Mouse (Mus musculus): ENCODE data around the gene Tmem131l. TPM values are rescaled to one million over a fixed set of nuclear protein-coding genes. Genes with fewer than 3 reads are reported as not detected.
A peak's percentile ranks its signal among the peaks of the same experiment; 100 is the strongest.

Gene Tmem131l
- polyA plus RNA-seq, 1 experiment from 2014 or later, result 18.4 TPM

- WGBS, result 57% methylated on average over 5 of the region's 5 CpGs
- Histone ChIP-seq H3K27me3 (replicated peaks; ENCODE audit: insufficient read depth, low read length) (no peaks in the 10 kb centered on the region), H3K4me1 (ENCODE audit: insufficient read depth, low read depth, low read length) (no peaks in the 10 kb centered on the region), H3K27ac (ENCODE audit: low read length) (no peak overlapping the region), H3K9me3 (ENCODE audit: low read length) (no peaks in the 10 kb centered on the region), H3K4me3 (ENCODE audit: low read depth, low read length) (no peak overlapping the region), H3K9ac (replicated peaks; ENCODE audit: low read depth) (no peak overlapping the region), H3K4me2 (replicated peaks; ENCODE audit: low read depth, low read length) (no peak overlapping the region), H3K36me3 (ENCODE audit: insufficient read depth, low read length) (no peaks in the 10 kb centered on the region)
- DNase-seq (ENCODE audit: low spot score) (no peak), ATAC-seq (no peak)
- no peak for TF ChIP-seq EP300 (IDR thresholded peaks at IDR 0.05)
- TF ChIP-seq CTCF (IDR thresholded peaks at IDR 0.05), result no peak
These were observed 76.3 kb downstream of the Tmem131l start for GRCm38 (mm10) chr3:83963705-83964104.

- DNase-seq (ENCODE audit: low spot score), result peak; percentile 13
- ATAC-seq, result no peak
- no peak for TF ChIP-seq CTCF (IDR thresholded peaks at IDR 0.05)
- no peak for TF ChIP-seq EP300 (IDR thresholded peaks at IDR 0.05)
These were observed 77.4 kb downstream of the Tmem131l start for GRCm38 (mm10) chr3:83962571-83962970.

GRCm38 (mm10) chr3:83962076-83962475 lies 77.9 kb downstream of the Tmem131l start:
- H3K27me3 ChIP-seq (replicated peaks; ENCODE audit: insufficient read depth, low read length), result no peaks in the 10 kb centered on the region
- H3K9me3 ChIP-seq (ENCODE audit: low read length), result no peaks in the 10 kb centered on the region
- no peaks in the 10 kb centered on the region for H3K4me1 ChIP-seq (ENCODE audit: insufficient read depth, low read depth, low read length)
- no peak overlapping the region for H3K9ac ChIP-seq (replicated peaks; ENCODE audit: low read depth)
- ATAC-seq (no peak), DNase-seq (ENCODE audit: low spot score) (no peak)
- TF ChIP-seq CTCF (IDR thresholded peaks at IDR 0.05), result no peak
- no peak for TF ChIP-seq EP300 (IDR thresholded peaks at IDR 0.05)
- H3K4me3 ChIP-seq (ENCODE audit: low read depth, low read length), result no peak overlapping the region
- no peak overlapping the region for H3K4me2 ChIP-seq (replicated peaks; ENCODE audit: low read depth, low read length)
- H3K36me3 ChIP-seq (ENCODE audit: insufficient read depth, low read length), result no peaks in the 10 kb centered on the region
- no peak overlapping the region for H3K27ac ChIP-seq (ENCODE audit: low read length)
- 82% methylated on average over 7 of the region's 7 CpGs for WGBS

More at GRCm38 (mm10) chr3:83962571-83962970, 77.4 kb downstream of the Tmem131l start:
- Histone ChIP-seq H3K9me3 (ENCODE audit: low read length) (no peaks in the 10 kb centered on the region), H3K4me3 (ENCODE audit: low read depth, low read length) (no peak overlapping the region), H3K27me3 (replicated peaks; ENCODE audit: insufficient read depth, low read length) (no peaks in the 10 kb centered on the region), H3K9ac (replicated peaks; ENCODE audit: low read depth) (no peak overlapping the region), H3K4me2 (replicated peaks; ENCODE audit: low read depth, low read length) (no peak overlapping the region), H3K27ac (ENCODE audit: low read length) (no peak overlapping the region), H3K36me3 (ENCODE audit: insufficient read depth, low read length) (no peaks in the 10 kb centered on the region), H3K4me1 (ENCODE audit: insufficient read depth, low read depth, low read length) (no peaks in the 10 kb centered on the region)
- WGBS, result 62% methylated on average over 3 of the region's 3 CpGs

GRCm38 (mm10) chr3:83958951-83959681 lies 80.9 kb downstream of the Tmem131l start:
- TF ChIP-seq EP300 (IDR thresholded peaks at IDR 0.05) (peak; percentile 74; the same call in 1 of the 2 replicates), CTCF (IDR thresholded peaks at IDR 0.05) (no peak)
- no peaks in the 10 kb centered on the region for H3K9me3 ChIP-seq (ENCODE audit: low read length)
- H3K4me3 ChIP-seq (ENCODE audit: low read depth, low read length), result no peak overlapping the region
- H3K4me2 ChIP-seq (replicated peaks; ENCODE audit: low read depth, low read length), result peak overlapping the region; percentile 14; the same call in 1 of the 2 replicates
- DNase-seq (ENCODE audit: low spot score) (peak; percentile 90), ATAC-seq (peak; percentile 95)
- H3K4me1 ChIP-seq (ENCODE audit: insufficient read depth, low read depth, low read length), result no peaks in the 10 kb centered on the region
- no peaks in the 10 kb centered on the region for H3K36me3 ChIP-seq (ENCODE audit: insufficient read depth, low read length)
- no peak overlapping the region for H3K9ac ChIP-seq (replicated peaks; ENCODE audit: low read depth)
- H3K27me3 ChIP-seq (replicated peaks; ENCODE audit: insufficient read depth, low read length), result no peaks in the 10 kb centered on the region
- 67% methylated on average over 7 of the region's 7 CpGs for WGBS
- H3K27ac ChIP-seq (ENCODE audit: low read length), result peak overlapping the region; percentile 26

- Histone ChIP-seq H3K4me2 (replicated peaks; ENCODE audit: low read depth, low read length) (no peak overlapping the region), H3K4me3 (ENCODE audit: low read depth, low read length) (no peak overlapping the region), H3K36me3 (ENCODE audit: insufficient read depth, low read length) (no peaks in the 10 kb centered on the region), H3K27ac (ENCODE audit: low read length) (no peak overlapping the region), H3K4me1 (ENCODE audit: insufficient read depth, low read depth, low read length) (no peaks in the 10 kb centered on the region), H3K27me3 (replicated peaks; ENCODE audit: insufficient read depth, low read length) (no peaks in the 10 kb centered on the region), H3K9me3 (ENCODE audit: low read length) (no peaks in the 10 kb centered on the region), H3K9ac (replicated peaks; ENCODE audit: low read depth) (no peak overlapping the region)
- DNase-seq (ENCODE audit: low spot score) (peak; percentile 26), ATAC-seq (no peak)
- 68% methylated on average over 8 of the region's 8 CpGs for WGBS
- TF ChIP-seq EP300 (IDR thresholded peaks at IDR 0.05) (no peak), CTCF (IDR thresholded peaks at IDR 0.05) (no peak)
These were observed 86.1 kb downstream of the Tmem131l start for GRCm38 (mm10) chr3:83953879-83954278.

GRCm38 (mm10) chr3:83948801-83949200 lies 91.2 kb downstream of the Tmem131l start:
- 47% methylated on average over 4 of the region's 4 CpGs for WGBS

More at GRCm38 (mm10) chr3:83948801-83949200, 91.2 kb downstream of the Tmem131l start:
- H3K27ac ChIP-seq (ENCODE audit: low read length), result no peak overlapping the region
- no peaks in the 10 kb centered on the region for H3K4me1 ChIP-seq (ENCODE audit: insufficient read depth, low read depth, low read length)
- no peak overlapping the region for H3K9ac ChIP-seq (replicated peaks; ENCODE audit: low read depth)
- no peak for DNase-seq (ENCODE audit: low spot score)
- no peaks in the 10 kb centered on the region for H3K9me3 ChIP-seq (ENCODE audit: low read length)
- ATAC-seq, result no peak
- no peaks in the 10 kb centered on the region for H3K36me3 ChIP-seq (ENCODE audit: insufficient read depth, low read length)
- H3K27me3 ChIP-seq (replicated peaks; ENCODE audit: insufficient read depth, low read length), result no peaks in the 10 kb centered on the region
- H3K4me3 ChIP-seq (ENCODE audit: low read depth, low read length), result no peak overlapping the region
- no peak overlapping the region for H3K4me2 ChIP-seq (replicated peaks; ENCODE audit: low read depth, low read length)
- no peak for TF ChIP-seq EP300 (IDR thresholded peaks at IDR 0.05)
- no peak for TF ChIP-seq CTCF (IDR thresholded peaks at IDR 0.05)

Data from lung, postnatal 0 days (tissue).